Mouse (Mus musculus): ENCODE data around the gene Wdr31. TPM values are rescaled to one million over a fixed set of nuclear protein-coding genes. Genes with fewer than 3 reads are reported as not detected.

Gene Wdr31
- polyA plus RNA-seq, 1 experiment from 2014 or later = 0.88 TPM

DNA sequence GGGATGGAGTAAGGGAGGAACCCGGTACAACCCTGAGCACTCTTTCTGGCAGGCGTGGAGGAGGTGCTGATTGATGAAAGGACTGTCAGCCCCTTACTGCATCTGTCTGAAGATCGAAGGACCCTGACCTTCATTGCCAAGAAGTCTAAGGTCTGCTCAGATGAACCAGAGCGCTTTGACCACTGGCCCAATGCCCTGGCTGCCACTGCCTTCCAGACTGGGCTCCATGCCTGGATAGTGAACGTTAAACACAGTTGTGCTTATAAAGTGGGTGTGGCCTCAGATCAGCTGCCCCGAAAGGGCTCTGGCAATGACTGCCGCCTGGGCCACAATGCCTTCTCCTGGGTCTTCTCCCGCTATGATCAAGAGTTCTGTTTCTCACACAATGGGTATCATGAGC, 25.2 kb upstream of the Wdr31 start:
- no peak overlapping the region for H3K4me2 ChIP-seq
- H3K4me1 ChIP-seq (replicated peaks) = peaks cover 2% of the 10 kb centered on the region
- H3K9ac ChIP-seq = no peak overlapping the region
- no peak for ATAC-seq (ENCODE audit: insufficient read depth)
- no peaks in the 10 kb centered on the region for H3K9me3 ChIP-seq (replicated peaks)
- no peak overlapping the region for H3K4me3 ChIP-seq (replicated peaks)
- H3K27ac ChIP-seq (replicated peaks) = no peak overlapping the region
- 63% methylated on average over 8 of the region's 8 CpGs for WGBS (ENCODE audit: insufficient replicate concordance)
- H3K36me3 ChIP-seq (replicated peaks) = no peaks in the 10 kb centered on the region
- H3K27me3 ChIP-seq = peaks cover 9% of the 10 kb centered on the region; the same call in 1 of the 2 replicates

DNA sequence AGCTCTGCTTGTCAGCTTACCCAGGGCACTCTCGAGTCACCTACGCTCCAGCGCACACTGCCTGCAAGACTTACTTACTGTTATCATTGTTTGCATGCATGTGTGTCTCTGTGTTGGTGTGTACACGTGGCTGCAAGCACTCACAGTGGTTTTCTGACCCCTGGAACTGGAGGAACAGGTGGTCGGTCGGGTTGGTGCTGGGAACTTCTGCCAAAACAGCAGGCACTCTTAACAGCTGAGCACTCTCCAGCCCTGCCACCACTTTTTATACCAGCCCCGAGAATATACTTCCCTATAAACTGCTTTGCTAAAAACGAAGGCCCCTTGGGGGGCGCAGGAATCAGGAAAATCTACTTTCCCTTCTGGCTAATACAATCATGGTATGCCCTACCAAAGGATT, 23.5 kb upstream of the Wdr31 start:
- Histone ChIP-seq H3K4me1 (replicated peaks) (no peaks in the 10 kb centered on the region; the same call in 1 of the 2 replicates), H3K9me3 (replicated peaks) (no peaks in the 10 kb centered on the region), H3K36me3 (replicated peaks) (no peaks in the 10 kb centered on the region), H3K27me3 (peaks cover 9% of the 10 kb centered on the region; the same call in 1 of the 2 replicates), H3K4me3 (replicated peaks) (no peak overlapping the region), H3K9ac (no peak overlapping the region), H3K27ac (replicated peaks) (no peak overlapping the region), H3K4me2 (no peak overlapping the region)
- ATAC-seq (ENCODE audit: insufficient read depth) = no peak
- 40% methylated on average over 9 of the region's 9 CpGs for WGBS (ENCODE audit: insufficient replicate concordance)

DNA sequence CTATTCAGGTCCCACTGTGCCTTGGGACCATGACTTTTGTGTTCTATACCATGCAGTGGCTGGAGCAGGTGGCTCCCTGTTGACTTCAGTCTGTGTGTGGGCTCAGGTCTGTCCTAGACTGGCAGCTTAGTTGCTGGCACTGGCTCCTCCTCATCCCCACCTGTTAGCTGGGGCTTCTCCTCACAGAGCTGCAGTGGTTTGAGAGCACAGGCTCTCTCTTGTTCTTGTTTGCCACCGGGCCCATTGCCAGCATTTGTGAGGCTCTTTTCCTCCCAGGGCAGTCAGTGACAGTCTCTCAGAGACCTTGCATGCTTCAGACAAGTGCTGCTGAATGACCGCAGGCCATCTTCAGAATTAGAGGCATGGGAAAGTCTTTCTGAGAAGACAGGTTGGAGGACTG, 22.0 kb upstream of the Wdr31 start:
- no peak for ATAC-seq (ENCODE audit: insufficient read depth)
- WGBS (ENCODE audit: insufficient replicate concordance) = 75% methylated on average over 2 of the region's 2 CpGs
- Histone ChIP-seq H3K36me3 (replicated peaks) (no peaks in the 10 kb centered on the region), H3K4me1 (replicated peaks) (no peaks in the 10 kb centered on the region; the same call in 1 of the 2 replicates), H3K27ac (replicated peaks) (no peak overlapping the region), H3K4me3 (replicated peaks) (no peak overlapping the region), H3K27me3 (peaks cover 9% of the 10 kb centered on the region; the same call in 1 of the 2 replicates), H3K9ac (no peak overlapping the region), H3K4me2 (no peak overlapping the region), H3K9me3 (replicated peaks) (no peaks in the 10 kb centered on the region)

- Histone ChIP-seq H3K9ac (no peak overlapping the region), H3K4me1 (replicated peaks) (peaks cover 24% of the 10 kb centered on the region), H3K4me2 (no peak overlapping the region), H3K36me3 (replicated peaks) (no peaks in the 10 kb centered on the region), H3K4me3 (replicated peaks) (no peak overlapping the region), H3K27ac (replicated peaks) (no peak overlapping the region), H3K27me3 (no peaks in the 10 kb centered on the region), H3K9me3 (replicated peaks) (no peaks in the 10 kb centered on the region)
- 70% methylated on average over 2 of the region's 2 CpGs for WGBS (ENCODE audit: insufficient replicate concordance)
- ATAC-seq (ENCODE audit: insufficient read depth) = no peak
Observed at GRCm38 (mm10) chr4:62487914-62488313, 17.2 kb upstream of the Wdr31 start.

DNA sequence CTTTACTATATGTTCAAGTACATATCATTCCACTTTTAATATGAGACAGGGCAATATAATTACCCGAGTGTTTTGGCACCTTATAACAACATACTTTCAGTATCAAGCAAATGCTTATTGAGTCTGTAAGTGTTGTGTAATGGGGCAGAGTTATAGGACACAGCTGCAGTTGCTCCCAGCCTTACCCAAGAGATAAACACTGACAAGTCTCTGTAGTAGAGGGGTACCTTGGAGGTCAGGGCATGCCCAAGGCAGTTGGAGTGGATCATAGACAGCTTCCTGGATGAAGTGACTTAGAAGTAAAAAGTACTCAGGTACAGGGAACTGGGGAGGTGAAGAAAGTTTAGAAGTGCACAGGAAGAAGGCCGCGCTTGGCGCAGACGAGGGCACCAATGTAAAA, 16.5 kb upstream of the Wdr31 start:
- H3K9me3 ChIP-seq (replicated peaks) = no peaks in the 10 kb centered on the region
- H3K27ac ChIP-seq (replicated peaks) = no peak overlapping the region
- peaks cover 6% of the 10 kb centered on the region for H3K27me3 ChIP-seq
- H3K4me2 ChIP-seq = no peak overlapping the region
- 86% methylated on average over 5 of the region's 5 CpGs for WGBS (ENCODE audit: insufficient replicate concordance)
- no peak overlapping the region for H3K4me3 ChIP-seq (replicated peaks)
- H3K36me3 ChIP-seq (replicated peaks) = no peaks in the 10 kb centered on the region
- H3K9ac ChIP-seq = no peak overlapping the region
- H3K4me1 ChIP-seq (replicated peaks) = peaks cover 24% of the 10 kb centered on the region
- no peak for ATAC-seq (ENCODE audit: insufficient read depth)

- Histone ChIP-seq H3K4me2 (peak overlapping the region; percentile 33), H3K36me3 (replicated peaks) (no peaks in the 10 kb centered on the region), H3K4me3 (replicated peaks) (no peak overlapping the region), H3K9ac (no peak overlapping the region), H3K27me3 (peaks cover 16% of the 10 kb centered on the region), H3K27ac (replicated peaks) (peak overlapping the region; percentile 48), H3K9me3 (replicated peaks) (no peaks in the 10 kb centered on the region), H3K4me1 (replicated peaks) (peaks cover 24% of the 10 kb centered on the region)
- 83% methylated on average over 15 of the region's 15 CpGs for WGBS (ENCODE audit: insufficient replicate concordance)
- ATAC-seq (ENCODE audit: insufficient read depth) = no peak
Observed at GRCm38 (mm10) chr4:62486162-62486696, 15.5 kb upstream of the Wdr31 start.

DNA sequence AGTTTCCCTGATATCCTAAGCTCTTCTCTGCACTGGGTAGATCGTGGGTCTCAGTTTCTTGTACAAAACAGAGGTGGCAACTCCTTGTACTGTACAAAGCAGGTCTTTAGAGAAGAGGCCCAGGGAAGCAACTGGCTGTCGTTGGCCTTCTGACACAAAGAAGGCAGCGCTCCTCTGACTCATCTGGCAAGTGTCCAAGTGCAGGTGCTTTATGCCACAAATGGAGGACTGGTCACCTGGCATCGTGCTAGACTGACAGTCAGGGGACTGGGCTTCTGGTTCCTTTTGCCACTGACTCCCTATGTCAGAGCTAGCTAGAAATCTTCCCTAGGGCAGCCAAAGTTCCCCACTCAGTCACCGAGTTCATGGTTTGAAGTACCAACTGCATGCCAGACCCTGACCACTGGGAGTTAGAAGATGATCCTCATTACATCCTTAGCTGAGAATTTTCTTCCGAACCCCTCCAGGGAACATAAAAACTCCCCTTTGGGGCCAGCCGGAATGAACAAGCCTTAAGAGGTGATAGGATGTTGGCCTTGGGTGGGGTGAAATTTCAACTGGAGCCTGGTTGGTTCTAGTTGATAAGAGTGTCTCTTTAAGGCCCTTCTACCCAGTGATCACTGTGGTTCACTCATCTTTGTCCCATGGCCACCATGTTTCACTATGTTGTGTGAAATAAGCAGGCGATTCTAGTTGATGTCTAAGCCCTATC, 14.9 kb upstream of the Wdr31 start:
- Histone ChIP-seq H3K4me2 (peak overlapping the region; percentile 33), H3K27me3 (peaks cover 22% of the 10 kb centered on the region), H3K36me3 (replicated peaks) (no peaks in the 10 kb centered on the region), H3K9ac (peak overlapping the region; percentile 21; the same call in 1 of the 2 replicates), H3K9me3 (replicated peaks) (no peaks in the 10 kb centered on the region), H3K4me1 (replicated peaks) (peaks cover 25% of the 10 kb centered on the region), H3K27ac (replicated peaks) (peak overlapping the region; percentile 72), H3K4me3 (replicated peaks) (no peak overlapping the region)
- 51% methylated on average over 8 of the region's 8 CpGs for WGBS (ENCODE audit: insufficient replicate concordance)
- peak; percentile 80 for ATAC-seq (ENCODE audit: insufficient read depth)

DNA sequence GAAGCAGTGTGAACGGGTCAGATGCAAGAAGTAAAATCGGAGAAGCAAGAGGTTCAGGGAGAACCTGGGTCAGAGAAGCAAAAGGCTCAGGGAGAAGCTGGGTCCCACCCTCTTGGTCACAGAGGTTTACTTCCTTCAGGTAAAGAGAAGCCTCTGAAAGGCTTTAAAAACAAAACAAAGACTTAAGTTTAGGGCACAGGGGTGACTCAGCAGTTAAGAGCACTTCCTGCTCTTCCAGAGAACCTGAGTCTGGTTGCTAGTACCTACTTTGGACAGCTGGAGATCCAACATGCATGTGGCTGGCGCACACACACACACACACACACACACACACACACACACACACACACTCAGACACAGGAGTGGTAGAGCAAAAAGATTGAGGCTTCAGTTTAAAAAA, 14.2 kb upstream of the Wdr31 start:
- WGBS (ENCODE audit: insufficient replicate concordance) = 46% methylated on average over 3 of the region's 3 CpGs
- Histone ChIP-seq H3K4me2 (no peak overlapping the region), H3K27me3 (peaks cover 29% of the 10 kb centered on the region), H3K4me3 (replicated peaks) (no peak overlapping the region), H3K27ac (replicated peaks) (peak overlapping the region; percentile 72; the same call in 1 of the 2 replicates), H3K4me1 (replicated peaks) (peaks cover 32% of the 10 kb centered on the region), H3K9me3 (replicated peaks) (no peaks in the 10 kb centered on the region), H3K9ac (no peak overlapping the region), H3K36me3 (replicated peaks) (no peaks in the 10 kb centered on the region)
- no peak for ATAC-seq (ENCODE audit: insufficient read depth)

GRCm38 (mm10) chr4:62480709-62481605, 10.3 kb upstream of the Wdr31 start:
- WGBS (ENCODE audit: insufficient replicate concordance) = 22% methylated on average over 10 of the region's 10 CpGs
- peaks cover 62% of the 10 kb centered on the region for H3K27me3 ChIP-seq
- no peak overlapping the region for H3K9ac ChIP-seq
- H3K4me3 ChIP-seq (replicated peaks) = no peak overlapping the region
- H3K4me2 ChIP-seq = no peak overlapping the region
- H3K4me1 ChIP-seq (replicated peaks) = peaks cover 29% of the 10 kb centered on the region
- no peaks in the 10 kb centered on the region for H3K36me3 ChIP-seq (replicated peaks)
- no peak overlapping the region for H3K27ac ChIP-seq (replicated peaks)
- ATAC-seq (ENCODE audit: insufficient read depth) = no peak
- no peaks in the 10 kb centered on the region for H3K9me3 ChIP-seq (replicated peaks)

GRCm38 (mm10) chr4:62479937-62480708, 9.4 kb upstream of the Wdr31 start, which contains the start of gene Bspry:
Gene Bspry (plus strand): TSS chr4:62480053.
- Histone ChIP-seq H3K9me3 (replicated peaks) (no peaks in the 10 kb centered on the region), H3K27ac (replicated peaks) (no peak within 1 kb of the TSS), H3K4me1 (replicated peaks) (peaks cover 21% of the 10 kb centered on the region), H3K4me3 (replicated peaks) (peak within 1 kb of the TSS; percentile 53), H3K4me2 (peak within 1 kb of the TSS; percentile 76), H3K9ac (no peak within 1 kb of the TSS), H3K36me3 (replicated peaks) (no peaks in the 10 kb centered on the region), H3K27me3 (peaks cover 65% of the 10 kb centered on the region)
- 1% methylated on average over 71 of the region's 71 CpGs for WGBS (ENCODE audit: insufficient replicate concordance)
- peak; percentile 65; the same call in 1 of the 2 replicates for ATAC-seq (ENCODE audit: insufficient read depth)

Measured in liver, embryonic 15.5 days (tissue).